Mouse (Mus musculus) stomach, adult 2 months (tissue): ENCODE data around the gene Fzd2. TPM values are rescaled to one million over a fixed set of nuclear protein-coding genes. Genes with fewer than 3 reads are reported as not detected.

Experiments
- polyA plus RNA-seq: library from polyadenylated mRNA; depleted of rRNA; stranded (reverse); fragments of >200 nt; gene quantifications from 2 replicates; pipeline ENCODE4 v1.2.3, GENCODE M21; 2012; rRNA removed

The Fzd2 gene
- polyA plus RNA-seq = 17.6 and 24.3 TPM in 2 replicates

GRCm38 (mm10) chr11:102604010-102604584 lies at the start of gene Fzd2:
Gene Fzd2, plus strand, starts transcription at chr11:102604396.

GRCm38 (mm10) chr11:102556031-102556715 lies 48.0 kb upstream of the Fzd2 start, which contains the start of gene Gpatch8:
Gene Gpatch8, minus strand, starts transcription at chr11:102556392.

GRCm38 (mm10) chr11:102579165-102580033 lies 24.8 kb upstream of the Fzd2 start, which contains the start of gene Gm11627:
Gene Gm11627, minus strand, starts transcription at chr11:102579461.

Other genes starting within 250 kb of the Fzd2 start
- gene Slc4a1, start 238.2 kb upstream of the Fzd2 start, polyA plus RNA-seq = 0.03 TPM in 1 of 2 replicates, not detected in the other
- 4.0 and 6.2 TPM in 2 replicates for gene Rundc3a, start 211.0 kb upstream of the Fzd2 start, polyA plus RNA-seq
- 308 and 460 TPM in 2 replicates for gene Slc25a39, start 196.4 kb upstream of the Fzd2 start, polyA plus RNA-seq
- 97.0 and 100.0 TPM in 2 replicates for gene Grn, start 174.1 kb upstream of the Fzd2 start, polyA plus RNA-seq
- 8.8 and 13.8 TPM in 2 replicates for gene Fam171a2, start 156.7 kb upstream of the Fzd2 start, polyA plus RNA-seq
- gene Itga2b, start 134.3 kb upstream of the Fzd2 start, polyA plus RNA-seq = 3.3 and 5.0 TPM in 2 replicates
- 4.9 and 6.5 TPM in 2 replicates for gene Gpatch8, start 48.0 kb upstream of the Fzd2 start, polyA plus RNA-seq
- 1.1 and 1.8 TPM in 2 replicates for gene Gm11627, start 24.9 kb upstream of the Fzd2 start, polyA plus RNA-seq
- gene Meioc, start 59.3 kb downstream of the Fzd2 start, polyA plus RNA-seq = not detected in 2 replicates
- 1.0 and 1.1 TPM in 2 replicates for gene Ccdc43, start 93.4 kb downstream of the Fzd2 start, polyA plus RNA-seq
- gene Adam11, start 157.0 kb downstream of the Fzd2 start, polyA plus RNA-seq = 3.3 and 6.8 TPM in 2 replicates
- gene Gjc1, start 215.3 kb downstream of the Fzd2 start, polyA plus RNA-seq = 1.1 and 1.4 TPM in 2 replicates
- gene Higd1b, start 231.5 kb downstream of the Fzd2 start, polyA plus RNA-seq = 1.1 and 1.5 TPM in 2 replicates